Mouse (Mus musculus) forebrain, embryonic 15.5 days (tissue): ENCODE data around the gene H2al1e. TPM values are rescaled to one million over a fixed set of nuclear protein-coding genes. Genes with fewer than 3 reads are reported as not detected.
"Not testable (repeated sequence)": the region's sequence is repeated elsewhere in the genome, so short reads cannot be mapped to it uniquely, and the experiment has no call there.

ENCODE experiments used
- ATAC-seq: fragments of 200-750 bp; cut with Nextera tagmentation; replicated peaks from 2 replicates; pipeline ENCODE4 v1.8.0; 2017; ENCODE audit warnings: mild to moderate bottlenecking, moderate TSS enrichment, moderate library complexity
- H3K27ac ChIP-seq: fragments of 300-500 bp; sonication (generic); replicated peaks from 2 replicates; pipeline ENCODE4 v1.5.1; 2015; ENCODE audit warnings: mild to moderate bottlenecking, inconsistent platforms
- H3K27me3 ChIP-seq: fragments of 300-500 bp; sonication (generic); 2 replicates; pipeline ENCODE4 v1.6.1; 2015; ENCODE audit warnings: inconsistent platforms
- H3K36me3 ChIP-seq: fragments of 300-500 bp; sonication (generic); 2 replicates; pipeline ENCODE4 v1.6.1; 2015; ENCODE audit warnings: mild to moderate bottlenecking, inconsistent platforms
- H3K4me1 ChIP-seq: fragments of 300-500 bp; sonication (generic); 2 replicates; pipeline ENCODE4 v1.6.1; 2015; ENCODE audit warnings: inconsistent platforms
- H3K4me2 ChIP-seq: fragments of 300-500 bp; sonication (generic); replicated peaks from 2 replicates; pipeline ENCODE4 v1.6.1; 2015; ENCODE audit warnings: mild to moderate bottlenecking, inconsistent platforms
- H3K4me3 ChIP-seq: fragments of 300-500 bp; sonication (generic); 2 replicates; pipeline ENCODE4 v1.5.1; 2015; ENCODE audit warnings: mild to moderate bottlenecking, inconsistent platforms
- H3K9ac ChIP-seq: fragments of 300-500 bp; sonication (generic); replicated peaks from 2 replicates; pipeline ENCODE4 v1.6.1; 2015; ENCODE audit warnings: mild to moderate bottlenecking, inconsistent platforms
- H3K9me3 ChIP-seq: fragments of 300-500 bp; sonication (generic); 2 replicates; pipeline ENCODE4 v1.6.1; 2016; ENCODE audit warnings: inconsistent platforms
- WGBS: fragments of 180-500 bp; shearing (Covaris S2); methylation state at CpG from one replicate; pipeline ENCODE4 v1.1.7; 2015; ENCODE audit warnings: mixed read lengths; 5-methylcytosine and 5-hydroxymethylcytosine counted together
- polyA plus RNA-seq: library from polyadenylated mRNA; unstranded; fragments of >200 nt; fragmentation: Nextera tagmentation; extraction: Ambion mirVana; gene quantifications from 2 replicates; pipeline ENCODE4 v1.2.1, GENCODE M21; 2015

Gene H2al1e
- polyA plus RNA-seq = not detected in 2 replicates

DNA sequence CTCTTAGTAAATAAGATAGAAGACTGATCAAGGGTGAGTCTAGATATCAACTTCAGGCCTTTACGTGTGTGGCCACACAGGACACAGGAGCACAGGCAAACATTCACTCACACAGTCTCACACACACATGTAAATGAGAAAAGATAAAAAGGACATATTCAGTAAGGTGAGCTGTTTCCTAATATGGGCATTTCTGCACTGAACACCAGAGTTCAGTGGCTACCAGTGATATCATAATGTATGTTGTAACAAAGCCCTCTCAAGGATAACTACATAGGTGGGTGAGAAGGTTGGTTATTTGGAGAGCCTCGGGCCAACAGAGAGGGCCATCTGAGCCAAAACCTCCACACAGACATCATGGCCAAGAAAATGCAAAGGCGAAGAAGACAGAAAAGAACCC is at the start of gene H2al1e:
H2al1e (plus strand) TSS at position 301 of the 400 bp plus-strand sequence.
- not testable (repeated sequence) for H3K27ac ChIP-seq, H3K4me3 ChIP-seq, H3K4me2 ChIP-seq, ATAC-seq, H3K9me3 ChIP-seq, H3K9ac ChIP-seq, H3K27me3 ChIP-seq, H3K4me1 ChIP-seq, H3K36me3 ChIP-seq
- WGBS = no CpG with 5 or more reads among the region's 3 CpGs

DNA sequence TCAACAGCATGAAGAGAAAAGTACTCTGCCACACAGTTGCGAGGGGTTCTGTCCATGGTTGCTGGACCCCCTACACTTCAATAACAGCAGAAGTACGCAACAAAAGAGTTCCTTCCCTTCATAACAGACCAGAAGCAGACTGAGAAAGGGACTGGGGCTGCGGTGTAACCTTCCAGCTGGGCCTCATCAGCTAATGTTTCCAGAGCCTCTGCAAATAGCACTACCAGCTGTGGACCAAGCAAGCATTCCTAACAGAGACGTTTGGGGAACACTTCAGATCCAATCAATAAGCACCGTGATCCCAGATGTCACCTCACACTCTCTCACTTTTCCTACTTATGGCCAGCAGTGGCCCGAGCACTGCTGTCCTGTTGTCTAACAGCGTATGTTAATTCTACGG is 46.8 kb upstream of the H2al1e start:
- no peak overlapping the region for H3K4me3 ChIP-seq
- no peak for ATAC-seq

DNA sequence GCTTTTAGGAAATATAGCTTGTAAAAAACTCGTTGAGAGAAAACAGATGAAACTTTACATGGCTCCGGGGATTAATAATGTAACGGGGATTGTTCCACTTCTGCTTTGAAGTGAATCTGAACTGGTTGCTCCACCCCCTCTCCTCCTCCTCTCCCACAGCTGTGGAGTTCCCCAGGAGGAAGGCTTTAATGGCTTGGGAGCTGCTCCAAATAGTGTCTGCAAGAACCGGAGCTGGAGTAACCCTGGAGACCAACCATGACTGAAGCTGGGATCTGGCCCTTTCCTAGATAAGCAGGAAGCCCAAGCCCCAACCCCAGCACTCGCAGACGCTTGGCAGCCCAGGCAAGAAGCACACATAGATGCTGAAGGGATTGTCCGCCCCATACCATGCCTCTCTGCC is 43.9 kb upstream of the H2al1e start:
- no peak overlapping the region for H3K9ac ChIP-seq
- H3K36me3 ChIP-seq = no peaks in the 10 kb centered on the region
- H3K27me3 ChIP-seq = no peaks in the 10 kb centered on the region
- H3K27ac ChIP-seq = no peak overlapping the region
- 61% methylated on average over 7 of the region's 7 CpGs for WGBS
- no peak overlapping the region for H3K4me3 ChIP-seq
- no peaks in the 10 kb centered on the region for H3K9me3 ChIP-seq
- no peak overlapping the region for H3K4me2 ChIP-seq
- ATAC-seq = no peak
- H3K4me1 ChIP-seq = peaks cover 5% of the 10 kb centered on the region; the same call in 1 of the 2 replicates

More for the DNA sequence above, 46.8 kb upstream of the H2al1e start:
- Histone ChIP-seq H3K9me3 (no peaks in the 10 kb centered on the region), H3K4me2 (no peak overlapping the region), H3K4me1 (peaks cover 5% of the 10 kb centered on the region; the same call in 1 of the 2 replicates), H3K27ac (no peak overlapping the region), H3K36me3 (no peaks in the 10 kb centered on the region), H3K9ac (no peak overlapping the region), H3K27me3 (no peaks in the 10 kb centered on the region)
- WGBS = 86% methylated on average over 8 of the region's 8 CpGs

DNA sequence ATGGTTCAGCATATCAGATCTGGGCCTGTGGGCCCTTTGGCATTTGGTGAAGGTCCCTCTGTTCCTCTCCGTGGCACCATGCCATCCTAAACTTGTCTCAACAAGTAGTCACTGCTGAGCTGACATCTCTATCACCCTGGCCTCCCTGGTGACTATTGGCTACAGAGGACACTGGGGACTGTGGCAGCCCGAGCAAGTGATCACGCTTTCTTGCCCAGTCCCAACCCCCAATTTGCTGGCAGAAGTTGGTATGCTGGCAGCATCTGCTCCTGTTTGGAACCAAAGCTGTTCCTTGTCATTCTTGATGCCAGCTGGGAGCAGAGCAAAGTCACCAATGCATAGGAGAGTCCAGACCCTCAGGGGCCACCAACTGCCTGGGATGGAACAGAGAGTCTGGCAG is 42.7 kb upstream of the H2al1e start:
- no peak overlapping the region for H3K4me3 ChIP-seq
- no peaks in the 10 kb centered on the region for H3K27me3 ChIP-seq
- 71% methylated on average over 3 of the region's 3 CpGs for WGBS
- H3K4me2 ChIP-seq = no peak overlapping the region
- H3K36me3 ChIP-seq = no peaks in the 10 kb centered on the region
- H3K4me1 ChIP-seq = peaks cover 5% of the 10 kb centered on the region; the same call in 1 of the 2 replicates
- H3K27ac ChIP-seq = no peak overlapping the region
- H3K9ac ChIP-seq = no peak overlapping the region
- peak; percentile 76 for ATAC-seq
- no peaks in the 10 kb centered on the region for H3K9me3 ChIP-seq

DNA sequence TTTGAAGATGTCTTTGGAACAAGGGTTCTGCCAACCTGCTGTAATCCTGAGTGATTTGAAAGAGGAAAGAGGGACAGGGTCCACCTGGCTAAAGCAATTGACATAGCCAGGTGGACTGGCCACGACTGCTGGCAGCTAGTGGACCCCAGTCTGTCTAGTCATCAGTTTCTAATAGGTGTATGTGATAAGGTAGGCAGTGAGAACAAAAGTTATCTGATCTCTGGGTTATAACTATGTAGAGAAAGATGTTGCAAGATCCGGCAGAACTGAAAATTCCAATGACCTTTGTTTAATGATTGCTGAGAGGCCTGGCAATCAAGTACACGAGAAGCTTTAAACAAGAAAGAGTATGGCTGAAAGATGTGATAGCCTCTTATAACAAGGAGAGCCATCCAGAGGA is 38.5 kb upstream of the H2al1e start:
- no peaks in the 10 kb centered on the region for H3K4me1 ChIP-seq
- H3K27me3 ChIP-seq = no peaks in the 10 kb centered on the region
- H3K9ac ChIP-seq = no peak overlapping the region
- no peak overlapping the region for H3K4me2 ChIP-seq
- no peak for ATAC-seq
- no peaks in the 10 kb centered on the region for H3K9me3 ChIP-seq
- 86% methylated on average over 3 of the region's 3 CpGs for WGBS
- no peaks in the 10 kb centered on the region for H3K36me3 ChIP-seq
- no peak overlapping the region for H3K27ac ChIP-seq
- no peak overlapping the region for H3K4me3 ChIP-seq

DNA sequence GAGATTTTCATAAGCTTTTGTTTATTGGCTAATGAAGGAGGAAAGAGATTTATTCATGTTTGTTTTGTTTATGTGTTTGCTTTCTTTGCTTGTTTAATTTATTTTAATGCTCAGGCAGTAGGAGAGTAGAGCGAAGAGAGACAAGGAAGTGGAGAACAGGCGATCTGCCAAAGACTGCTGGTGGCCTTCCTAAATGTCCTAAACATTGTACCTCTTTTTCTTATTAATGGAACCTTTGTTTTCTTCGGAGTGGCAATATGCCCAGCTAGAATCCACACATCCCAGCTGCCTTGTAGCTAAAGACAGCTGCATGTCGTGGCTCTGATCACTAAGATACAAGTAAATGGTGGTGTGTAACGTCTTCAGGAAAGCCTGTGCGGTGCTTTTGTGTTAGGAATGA is 34.7 kb upstream of the H2al1e start:
- 58% methylated on average over 6 of the region's 6 CpGs for WGBS
- Histone ChIP-seq H3K27ac (no peak overlapping the region), H3K9me3 (no peaks in the 10 kb centered on the region), H3K4me3 (no peak overlapping the region), H3K4me1 (no peaks in the 10 kb centered on the region), H3K27me3 (no peaks in the 10 kb centered on the region), H3K36me3 (no peaks in the 10 kb centered on the region), H3K9ac (no peak overlapping the region), H3K4me2 (no peak overlapping the region)
- no peak for ATAC-seq

DNA sequence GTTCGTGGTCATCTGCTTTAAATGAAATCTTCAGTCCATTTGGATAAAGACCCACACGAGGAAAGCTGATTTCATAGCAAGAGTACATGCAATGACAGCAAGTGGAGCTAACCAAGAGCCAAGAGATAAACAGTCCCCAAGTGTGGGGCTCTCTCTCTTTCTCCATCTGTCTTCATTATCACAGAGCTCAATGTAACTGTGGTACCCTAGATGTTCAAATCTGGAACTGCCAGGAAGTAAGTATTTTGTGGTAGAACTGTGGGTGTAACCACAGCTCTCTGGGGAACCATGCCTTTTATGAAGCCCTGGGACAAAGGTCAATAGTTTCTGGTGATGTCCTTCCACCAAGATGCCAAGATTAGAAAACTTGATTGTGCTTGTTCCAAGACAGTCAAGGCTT is 31.0 kb upstream of the H2al1e start:
- no peaks in the 10 kb centered on the region for H3K4me1 ChIP-seq
- ATAC-seq = no peak
- no peaks in the 10 kb centered on the region for H3K27me3 ChIP-seq
- H3K4me2 ChIP-seq = no peak overlapping the region
- H3K9me3 ChIP-seq = no peaks in the 10 kb centered on the region
- WGBS = 78% methylated on average over 2 of the region's 2 CpGs
- no peak overlapping the region for H3K27ac ChIP-seq
- no peaks in the 10 kb centered on the region for H3K36me3 ChIP-seq
- no peak overlapping the region for H3K9ac ChIP-seq
- no peak overlapping the region for H3K4me3 ChIP-seq

DNA sequence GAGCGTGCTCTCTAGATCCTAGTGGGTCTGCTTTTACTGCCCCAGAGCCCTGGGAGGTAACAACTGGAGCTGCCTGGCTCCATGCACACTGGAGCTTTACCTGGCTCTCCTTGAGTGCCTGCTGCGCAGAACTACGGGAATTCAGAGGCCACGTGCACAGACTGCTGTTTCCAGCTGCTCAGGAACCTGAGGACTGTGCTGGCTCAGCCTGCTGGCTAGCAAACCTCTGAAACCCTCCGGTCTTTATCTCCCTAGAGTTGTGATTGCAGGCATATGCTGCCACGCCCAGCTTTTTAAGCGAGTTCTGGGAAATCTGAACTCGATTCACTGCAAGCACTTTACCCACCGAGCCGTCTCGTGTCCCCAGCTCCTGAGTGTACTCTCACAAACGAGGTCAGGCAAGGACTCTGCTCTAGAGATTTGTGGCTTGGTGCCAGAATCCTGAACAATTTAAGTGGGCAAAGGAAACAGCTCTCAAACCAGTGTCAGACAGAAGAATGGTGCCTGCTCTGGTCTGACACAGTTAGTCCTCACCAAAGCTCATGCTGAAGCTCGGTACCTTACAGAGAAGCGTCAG is 23.3 kb upstream of the H2al1e start:
- Histone ChIP-seq H3K9ac (no peak overlapping the region), H3K4me1 (no peaks in the 10 kb centered on the region), H3K27ac (no peak overlapping the region), H3K9me3 (no peaks in the 10 kb centered on the region), H3K4me3 (no peak overlapping the region), H3K4me2 (no peak overlapping the region), H3K27me3 (no peaks in the 10 kb centered on the region), H3K36me3 (no peaks in the 10 kb centered on the region)
- no peak for ATAC-seq
- WGBS = 74% methylated on average over 14 of the region's 14 CpGs

DNA sequence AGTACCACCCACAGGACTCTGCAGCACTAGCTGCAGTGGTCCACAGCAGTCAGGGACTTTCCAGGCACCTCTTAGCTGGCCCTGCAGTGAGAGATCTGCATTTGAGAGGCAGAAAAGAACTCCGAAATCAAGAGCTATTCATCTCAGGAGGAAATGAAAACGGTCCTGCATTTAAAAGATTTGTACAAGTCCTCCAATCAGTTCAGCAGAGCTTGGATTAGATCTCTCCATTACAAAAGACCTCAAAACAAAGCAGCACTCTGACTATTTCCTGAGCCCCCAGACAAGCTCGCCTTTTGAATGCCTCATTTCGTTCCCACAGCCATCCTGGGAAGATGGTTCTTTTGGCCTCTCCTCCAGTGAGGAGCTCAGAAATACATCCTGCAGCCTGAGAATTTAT is 22.5 kb upstream of the H2al1e start:
- ATAC-seq = no peak
- 36% methylated on average over 4 of the region's 4 CpGs for WGBS

DNA sequence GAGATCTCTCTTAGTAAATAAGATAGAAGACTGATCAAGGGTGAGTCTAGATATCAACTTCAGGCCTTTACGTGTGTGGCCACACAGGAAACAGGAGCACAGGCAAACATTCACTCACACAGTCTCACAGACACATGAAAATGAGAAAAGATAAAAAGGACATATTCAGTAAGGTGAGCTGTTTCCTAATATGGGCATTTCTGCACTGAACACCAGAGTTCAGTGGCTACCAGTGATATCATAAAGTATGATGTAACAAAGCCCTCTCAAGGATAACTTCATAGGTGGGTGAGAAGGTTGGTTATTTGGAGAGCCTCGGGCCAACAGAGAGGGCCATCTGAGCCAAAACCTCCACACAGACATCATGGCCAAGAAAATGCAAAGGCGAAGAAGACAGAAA is 12.8 kb upstream of the H2al1e start, which contains the start of gene H2al1a:
H2al1a (plus strand) TSS at position 301 of the 400 bp plus-strand sequence.
- no CpG with 5 or more reads among the region's 3 CpGs for WGBS
- not testable (repeated sequence) for H3K4me2 ChIP-seq, H3K36me3 ChIP-seq, H3K4me1 ChIP-seq, H3K4me3 ChIP-seq, H3K27ac ChIP-seq, ATAC-seq, H3K27me3 ChIP-seq, H3K9me3 ChIP-seq, H3K9ac ChIP-seq

More for the DNA sequence above, 22.5 kb upstream of the H2al1e start:
- H3K9me3 ChIP-seq = no peaks in the 10 kb centered on the region
- no peaks in the 10 kb centered on the region for H3K27me3 ChIP-seq
- no peak overlapping the region for H3K27ac ChIP-seq
- H3K4me3 ChIP-seq = no peak overlapping the region
- H3K4me1 ChIP-seq = no peaks in the 10 kb centered on the region
- H3K9ac ChIP-seq = no peak overlapping the region
- H3K36me3 ChIP-seq = no peaks in the 10 kb centered on the region
- H3K4me2 ChIP-seq = no peak overlapping the region

DNA sequence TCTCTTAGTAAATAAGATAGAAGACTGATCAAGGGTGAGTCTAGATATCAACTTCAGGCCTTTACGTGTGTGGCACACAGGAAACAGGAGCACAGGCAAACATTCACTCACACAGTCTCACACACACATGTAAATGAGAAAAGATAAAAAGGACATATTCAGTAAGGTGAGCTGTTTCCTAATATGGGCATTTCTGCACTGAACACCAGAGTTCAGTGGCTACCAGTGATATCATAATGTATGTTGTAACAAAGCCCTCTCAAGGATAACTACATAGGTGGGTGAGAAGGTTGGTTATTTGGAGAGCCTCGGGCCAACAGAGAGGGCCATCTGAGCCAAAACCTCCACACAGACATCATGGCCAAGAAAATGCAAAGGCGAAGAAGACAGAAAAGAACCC is 9.6 kb upstream of the H2al1e start, which contains the start of gene H2al1b:
H2al1b (plus strand) TSS at position 301 of the 400 bp plus-strand sequence.
- not testable (repeated sequence) for H3K9me3 ChIP-seq, ATAC-seq, H3K4me1 ChIP-seq, H3K27ac ChIP-seq, H3K36me3 ChIP-seq, H3K4me3 ChIP-seq, H3K27me3 ChIP-seq, H3K9ac ChIP-seq, H3K4me2 ChIP-seq
- WGBS = 94% methylated on average over 1 of the region's 3 CpGs

DNA sequence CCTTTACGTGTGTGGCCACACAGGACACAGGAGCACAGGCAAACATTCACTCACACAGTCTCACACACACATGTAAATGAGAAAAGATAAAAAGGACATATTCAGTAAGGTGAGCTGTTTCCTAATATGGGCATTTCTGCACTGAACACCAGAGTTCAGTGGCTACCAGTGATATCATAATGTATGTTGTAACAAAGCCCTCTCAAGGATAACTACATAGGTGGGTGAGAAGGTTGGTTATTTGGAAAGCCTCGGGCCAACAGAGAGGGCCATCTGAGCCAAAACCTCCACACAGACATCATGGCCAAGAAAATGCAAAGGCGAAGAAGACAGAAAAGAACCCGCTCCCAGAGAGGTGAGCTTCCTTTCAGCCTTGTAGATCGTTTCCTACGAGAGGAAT is 6.4 kb upstream of the H2al1e start, which contains the start of gene H2al1c:
H2al1c (plus strand) TSS at position 301 of the 400 bp plus-strand sequence.
- H3K4me1 ChIP-seq, H3K4me3 ChIP-seq, H3K4me2 ChIP-seq, ATAC-seq, H3K9ac ChIP-seq, H3K27me3 ChIP-seq, H3K9me3 ChIP-seq, H3K36me3 ChIP-seq, H3K27ac ChIP-seq: not testable (repeated sequence)
- WGBS = 100% methylated on average over 1 of the region's 6 CpGs

DNA sequence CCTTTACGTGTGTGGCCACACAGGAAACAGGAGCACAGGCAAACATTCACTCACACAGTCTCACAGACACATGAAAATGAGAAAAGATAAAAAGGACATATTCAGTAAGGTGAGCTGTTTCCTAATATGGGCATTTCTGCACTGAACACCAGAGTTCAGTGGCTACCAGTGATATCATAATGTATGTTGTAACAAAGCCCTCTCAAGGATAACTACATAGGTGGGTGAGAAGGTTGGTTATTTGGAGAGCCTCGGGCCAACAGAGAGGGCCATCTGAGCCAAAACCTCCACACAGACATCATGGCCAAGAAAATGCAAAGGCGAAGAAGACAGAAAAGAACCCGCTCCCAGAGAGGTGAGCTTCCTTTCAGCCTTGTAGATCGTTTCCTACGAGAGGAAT is 3.2 kb upstream of the H2al1e start, which contains the start of gene H2al1d:
H2al1d (plus strand) TSS at position 301 of the 400 bp plus-strand sequence.
- not testable (repeated sequence) for ATAC-seq, H3K9ac ChIP-seq, H3K4me3 ChIP-seq, H3K4me1 ChIP-seq, H3K36me3 ChIP-seq, H3K27ac ChIP-seq, H3K9me3 ChIP-seq, H3K4me2 ChIP-seq, H3K27me3 ChIP-seq
- WGBS = no CpG with 5 or more reads among the region's 6 CpGs
